Mouse (Mus musculus): ENCODE results near the gene Rgs10. TPM values are rescaled to one million over a fixed set of nuclear protein-coding genes. Genes with fewer than 3 reads are reported as not detected.
A peak's percentile ranks its signal among the peaks of the same experiment; 100 is the strongest.
"Not testable (repeated sequence)": the region's sequence is repeated elsewhere in the genome, so short reads cannot be mapped to it uniquely, and the experiment has no call there.

Rgs10 gene
- polyA plus RNA-seq, 1 experiment from 2014 or later, result 14.0 TPM

DNA sequence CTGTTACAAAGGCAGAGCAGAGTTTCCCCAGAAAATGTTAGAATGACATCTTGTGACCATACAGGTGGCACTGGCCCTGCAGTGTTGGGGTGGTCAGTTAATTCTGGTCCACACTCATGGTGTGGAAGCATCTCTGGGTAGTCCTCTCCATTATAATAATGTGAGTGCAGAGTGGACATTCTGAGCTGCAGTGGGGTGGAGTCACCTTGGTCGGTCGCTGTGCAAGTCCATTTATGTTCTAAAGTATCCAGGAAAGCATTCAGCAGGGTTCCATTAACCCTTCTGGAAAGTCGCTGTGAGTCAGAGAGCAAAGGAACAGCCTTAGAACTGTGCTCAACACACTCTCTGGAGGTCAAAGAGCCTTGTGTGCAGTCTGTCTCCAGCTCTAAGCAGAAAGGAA, 65.8 kb downstream of the Rgs10 start:
- no peak overlapping the region for H3K4me2 ChIP-seq (replicated peaks)
- H3K9me3 ChIP-seq (replicated peaks), result no peaks in the 10 kb centered on the region
- H3K27ac ChIP-seq (replicated peaks), result no peak overlapping the region
- H3K27me3 ChIP-seq, result no peaks in the 10 kb centered on the region
- no peaks in the 10 kb centered on the region for H3K36me3 ChIP-seq
- H3K4me3 ChIP-seq (replicated peaks), result no peak overlapping the region
- no peak for ATAC-seq (ENCODE audit: insufficient number of reproducible peaks, low FRiP score, low TSS enrichment, low read depth)
- no peak overlapping the region for H3K9ac ChIP-seq
- 70% methylated on average over 3 of the region's 3 CpGs for WGBS
- H3K4me1 ChIP-seq, result no peaks in the 10 kb centered on the region

- Histone ChIP-seq H3K9ac (no peak overlapping the region), H3K4me2 (replicated peaks) (no peak overlapping the region), H3K4me1 (no peaks in the 10 kb centered on the region), H3K36me3 (no peaks in the 10 kb centered on the region), H3K27ac (replicated peaks) (no peak overlapping the region), H3K4me3 (replicated peaks) (no peak overlapping the region), H3K9me3 (replicated peaks) (no peaks in the 10 kb centered on the region), H3K27me3 (no peaks in the 10 kb centered on the region)
- WGBS, result 63% methylated on average over 4 of the region's 5 CpGs
- ATAC-seq (ENCODE audit: insufficient number of reproducible peaks, low FRiP score, low TSS enrichment, low read depth), result no peak
These were observed 67.4 kb downstream of the Rgs10 start for GRCm38 (mm10) chr7:128351176-128351575.

GRCm38 (mm10) chr7:128350316-128350715, 68.2 kb downstream of the Rgs10 start:
- no peak for ATAC-seq (ENCODE audit: insufficient number of reproducible peaks, low FRiP score, low TSS enrichment, low read depth)
- no peaks in the 10 kb centered on the region for H3K9me3 ChIP-seq (replicated peaks)
- no peak overlapping the region for H3K9ac ChIP-seq
- no peaks in the 10 kb centered on the region for H3K27me3 ChIP-seq
- H3K36me3 ChIP-seq, result no peaks in the 10 kb centered on the region
- H3K4me1 ChIP-seq, result no peaks in the 10 kb centered on the region
- WGBS, result 63% methylated on average over 7 of the region's 7 CpGs
- H3K27ac ChIP-seq (replicated peaks), result no peak overlapping the region
- no peak overlapping the region for H3K4me2 ChIP-seq (replicated peaks)
- H3K4me3 ChIP-seq (replicated peaks), result no peak overlapping the region

- Histone ChIP-seq H3K4me3 (replicated peaks) (no peak overlapping the region), H3K9ac (no peak overlapping the region), H3K9me3 (replicated peaks) (no peaks in the 10 kb centered on the region), H3K27me3 (no peaks in the 10 kb centered on the region), H3K4me1 (no peaks in the 10 kb centered on the region), H3K36me3 (no peaks in the 10 kb centered on the region), H3K4me2 (replicated peaks) (no peak overlapping the region), H3K27ac (replicated peaks) (no peak overlapping the region)
- ATAC-seq (ENCODE audit: insufficient number of reproducible peaks, low FRiP score, low TSS enrichment, low read depth), result no peak
- WGBS, result 92% methylated on average over 4 of the region's 4 CpGs
These were observed 68.8 kb downstream of the Rgs10 start for GRCm38 (mm10) chr7:128349751-128350150.

GRCm38 (mm10) chr7:128348608-128349007, 70.0 kb downstream of the Rgs10 start:
- Histone ChIP-seq H3K27me3 (no peaks in the 10 kb centered on the region), H3K4me1 (no peaks in the 10 kb centered on the region), H3K36me3 (no peaks in the 10 kb centered on the region), H3K4me2 (replicated peaks) (no peak overlapping the region), H3K27ac (replicated peaks) (no peak overlapping the region), H3K9ac (no peak overlapping the region), H3K9me3 (replicated peaks) (no peaks in the 10 kb centered on the region), H3K4me3 (replicated peaks) (no peak overlapping the region)
- ATAC-seq (ENCODE audit: insufficient number of reproducible peaks, low FRiP score, low TSS enrichment, low read depth), result no peak
- 28% methylated on average over 1 of the region's 1 CpGs for WGBS

DNA sequence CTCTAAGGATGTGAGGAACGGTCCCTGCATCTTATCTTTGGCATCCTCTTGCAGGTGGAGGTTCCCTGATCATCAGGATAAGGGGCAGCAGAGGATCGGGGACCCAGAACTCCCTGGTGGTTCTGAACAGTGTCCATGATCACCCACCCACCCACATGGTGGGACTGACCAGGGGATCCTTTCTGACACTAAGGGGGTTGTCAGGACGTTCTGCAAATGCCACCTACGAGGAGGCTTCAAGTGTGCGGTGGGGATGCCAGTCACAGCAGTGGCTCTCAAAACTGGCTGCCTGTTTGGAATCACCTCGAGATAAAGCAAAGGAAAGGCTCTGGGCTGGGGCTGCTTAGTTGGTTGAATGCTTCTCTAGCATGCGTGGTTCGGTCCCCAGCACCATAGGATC, 71.6 kb downstream of the Rgs10 start:
- no peak overlapping the region for H3K27ac ChIP-seq (replicated peaks)
- no peaks in the 10 kb centered on the region for H3K27me3 ChIP-seq
- H3K4me3 ChIP-seq (replicated peaks), result no peak overlapping the region
- H3K4me1 ChIP-seq, result no peaks in the 10 kb centered on the region
- no peak overlapping the region for H3K4me2 ChIP-seq (replicated peaks)
- H3K36me3 ChIP-seq, result no peaks in the 10 kb centered on the region
- H3K9ac ChIP-seq, result no peak overlapping the region
- no peak for ATAC-seq (ENCODE audit: insufficient number of reproducible peaks, low FRiP score, low TSS enrichment, low read depth)
- H3K9me3 ChIP-seq (replicated peaks), result no peaks in the 10 kb centered on the region
- 72% methylated on average over 8 of the region's 8 CpGs for WGBS

DNA sequence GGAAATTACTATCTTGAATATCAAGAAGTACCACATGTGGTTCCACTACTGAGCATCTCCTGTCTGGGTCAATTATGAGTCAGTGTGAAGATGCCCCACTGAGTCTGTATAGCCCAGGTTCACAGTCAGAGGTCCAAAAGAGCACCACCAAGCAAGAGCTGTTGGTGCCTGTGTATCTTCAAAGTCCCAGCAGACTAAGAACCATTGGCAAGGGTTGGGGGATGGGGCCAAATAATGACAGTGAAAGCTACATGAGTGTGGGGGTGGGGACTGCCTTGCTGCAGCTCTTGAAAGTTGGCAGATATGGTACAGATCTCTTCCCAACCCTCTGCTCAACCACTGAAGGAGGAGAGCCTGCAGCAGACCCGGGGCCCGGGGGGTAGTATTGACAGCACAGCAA, 72.0 kb downstream of the Rgs10 start:
- Histone ChIP-seq H3K27ac (replicated peaks) (no peak overlapping the region), H3K4me2 (replicated peaks) (no peak overlapping the region), H3K9ac (no peak overlapping the region), H3K4me1 (no peaks in the 10 kb centered on the region), H3K27me3 (no peaks in the 10 kb centered on the region), H3K36me3 (no peaks in the 10 kb centered on the region), H3K4me3 (replicated peaks) (no peak overlapping the region), H3K9me3 (replicated peaks) (no peaks in the 10 kb centered on the region)
- ATAC-seq (ENCODE audit: insufficient number of reproducible peaks, low FRiP score, low TSS enrichment, low read depth), result no peak
- WGBS, result 57% methylated on average over 2 of the region's 2 CpGs

DNA sequence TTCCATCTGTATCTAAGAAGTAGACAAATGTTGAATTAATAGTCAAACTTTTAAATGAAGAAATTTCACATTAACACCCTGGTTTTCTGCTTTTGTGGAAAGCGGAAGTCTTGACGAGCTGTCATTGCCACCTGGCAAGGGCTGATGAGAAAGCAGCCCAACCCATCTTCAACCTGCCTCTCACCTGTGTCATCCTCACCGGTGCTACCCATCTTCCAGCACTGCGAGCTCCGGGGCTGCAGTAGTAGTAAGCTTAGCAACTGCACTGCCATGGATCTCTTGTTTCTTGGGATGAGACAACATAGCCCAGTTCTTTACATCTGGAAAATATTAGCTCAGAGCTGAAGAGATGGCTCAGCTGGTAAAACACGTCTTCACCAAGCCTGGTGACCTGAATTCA, 72.9 kb downstream of the Rgs10 start:
- no peaks in the 10 kb centered on the region for H3K9me3 ChIP-seq (replicated peaks)
- no peak overlapping the region for H3K27ac ChIP-seq (replicated peaks)
- no peak for ATAC-seq (ENCODE audit: insufficient number of reproducible peaks, low FRiP score, low TSS enrichment, low read depth)
- no peak overlapping the region for H3K4me3 ChIP-seq (replicated peaks)
- WGBS, result 60% methylated on average over 6 of the region's 6 CpGs
- no peak overlapping the region for H3K4me2 ChIP-seq (replicated peaks)
- no peaks in the 10 kb centered on the region for H3K36me3 ChIP-seq
- no peak overlapping the region for H3K9ac ChIP-seq
- no peaks in the 10 kb centered on the region for H3K4me1 ChIP-seq
- no peaks in the 10 kb centered on the region for H3K27me3 ChIP-seq

DNA sequence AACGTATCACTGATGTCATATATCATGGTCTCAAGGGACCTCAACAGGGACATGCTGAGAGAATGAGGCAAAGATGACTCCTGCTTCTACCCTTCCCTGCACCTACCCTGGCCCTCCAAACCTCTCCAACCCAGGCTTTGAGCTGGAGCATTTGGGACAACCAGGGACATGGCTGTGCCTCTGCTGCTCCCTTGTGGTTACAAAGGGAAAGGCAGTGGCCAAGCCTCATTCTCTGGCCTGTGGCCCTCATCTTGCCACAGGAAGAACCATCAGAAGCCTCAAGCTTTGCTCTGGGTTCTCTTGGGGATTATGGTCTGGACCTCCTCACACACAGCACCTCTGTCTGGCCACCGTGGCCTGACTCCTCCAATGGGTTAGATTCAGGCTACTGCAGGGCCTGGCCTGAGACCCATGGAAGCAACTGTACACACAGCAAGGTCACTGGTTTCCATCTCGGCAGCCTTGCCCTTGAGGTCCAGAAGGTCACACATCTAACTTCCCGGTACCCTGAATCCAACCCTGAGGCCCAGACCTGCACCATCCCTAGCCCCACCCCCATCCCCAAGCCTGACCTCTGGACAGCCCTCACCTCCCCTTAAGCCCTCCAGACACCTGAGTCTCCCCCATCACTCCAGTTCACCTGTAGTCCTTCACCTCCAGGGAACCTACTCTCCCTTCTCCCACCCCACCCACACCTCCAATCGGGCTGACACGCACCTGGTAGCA, 73.5 kb downstream of the Rgs10 start:
- WGBS, result 60% methylated on average over 6 of the region's 6 CpGs
- peak; percentile 54; the same call in 1 of the 2 replicates for ATAC-seq (ENCODE audit: insufficient number of reproducible peaks, low FRiP score, low TSS enrichment, low read depth)

DNA sequence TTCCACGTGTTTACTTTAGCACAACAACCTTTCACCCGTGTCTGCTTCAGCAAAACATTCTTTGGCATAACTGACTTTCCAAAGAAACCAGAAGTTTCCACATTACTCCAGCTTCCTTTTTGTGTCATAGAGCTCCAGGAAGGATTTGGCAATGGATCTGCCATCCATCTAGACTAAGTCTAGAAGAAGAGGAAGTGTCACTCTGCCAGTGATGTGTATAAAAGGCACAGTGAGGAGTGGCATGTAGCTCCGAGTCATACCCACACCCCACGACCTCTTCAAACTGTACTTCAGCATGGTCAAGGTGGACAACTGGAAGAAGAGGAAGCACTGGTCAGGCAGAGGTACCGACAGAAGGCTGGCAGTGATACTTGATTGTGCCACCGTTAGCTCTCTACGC, 74.1 kb downstream of the Rgs10 start:
- Histone ChIP-seq H3K9me3 (replicated peaks) (no peaks in the 10 kb centered on the region), H3K27ac (replicated peaks) (no peak overlapping the region), H3K4me2 (replicated peaks) (no peak overlapping the region), H3K4me1 (no peaks in the 10 kb centered on the region), H3K27me3 (no peaks in the 10 kb centered on the region), H3K9ac (no peak overlapping the region), H3K4me3 (replicated peaks) (no peak overlapping the region), H3K36me3 (no peaks in the 10 kb centered on the region)
- no peak; the same call in 1 of the 2 replicates for ATAC-seq (ENCODE audit: insufficient number of reproducible peaks, low FRiP score, low TSS enrichment, low read depth)
- 82% methylated on average over 7 of the region's 7 CpGs for WGBS

More for the DNA sequence above, 73.5 kb downstream of the Rgs10 start:
- Histone ChIP-seq H3K27ac (replicated peaks) (no peak overlapping the region), H3K9me3 (replicated peaks) (no peaks in the 10 kb centered on the region), H3K4me1 (no peaks in the 10 kb centered on the region), H3K36me3 (no peaks in the 10 kb centered on the region), H3K4me2 (replicated peaks) (no peak overlapping the region), H3K27me3 (no peaks in the 10 kb centered on the region), H3K4me3 (replicated peaks) (no peak overlapping the region), H3K9ac (no peak overlapping the region)

- not testable (repeated sequence) for H3K9ac ChIP-seq; H3K27me3 ChIP-seq; H3K9me3 ChIP-seq (replicated peaks); H3K36me3 ChIP-seq; H3K4me1 ChIP-seq; H3K4me2 ChIP-seq (replicated peaks); ATAC-seq (ENCODE audit: insufficient number of reproducible peaks, low FRiP score, low TSS enrichment, low read depth); H3K27ac ChIP-seq (replicated peaks); H3K4me3 ChIP-seq (replicated peaks)
- WGBS, result 87% methylated on average over 8 of the region's 10 CpGs
These were observed 75.9 kb downstream of the Rgs10 start for GRCm38 (mm10) chr7:128342691-128343090.

- not testable (repeated sequence) for H3K27me3 ChIP-seq; H3K4me2 ChIP-seq (replicated peaks); ATAC-seq (ENCODE audit: insufficient number of reproducible peaks, low FRiP score, low TSS enrichment, low read depth); H3K36me3 ChIP-seq; H3K9me3 ChIP-seq (replicated peaks); H3K9ac ChIP-seq; H3K4me3 ChIP-seq (replicated peaks); H3K4me1 ChIP-seq; H3K27ac ChIP-seq (replicated peaks)
- 67% methylated on average over 9 of the region's 9 CpGs for WGBS
These were observed 78.2 kb downstream of the Rgs10 start for GRCm38 (mm10) chr7:128340321-128340720.

Measured in embryonic facial prominence, embryonic 15.5 days (tissue).